Mouse (Mus musculus) spleen, embryonic (tissue): ENCODE measurements around the gene Pole.

Experiments used
- CTCF ChIA-PET: fragments of 350-600 bp; sonication (Branson Sonifier 250); formaldehyde crosslinking; loops from one replicate; lab custom pipeline; 2022; lab: Charles Lee

The Pole gene

DNA sequence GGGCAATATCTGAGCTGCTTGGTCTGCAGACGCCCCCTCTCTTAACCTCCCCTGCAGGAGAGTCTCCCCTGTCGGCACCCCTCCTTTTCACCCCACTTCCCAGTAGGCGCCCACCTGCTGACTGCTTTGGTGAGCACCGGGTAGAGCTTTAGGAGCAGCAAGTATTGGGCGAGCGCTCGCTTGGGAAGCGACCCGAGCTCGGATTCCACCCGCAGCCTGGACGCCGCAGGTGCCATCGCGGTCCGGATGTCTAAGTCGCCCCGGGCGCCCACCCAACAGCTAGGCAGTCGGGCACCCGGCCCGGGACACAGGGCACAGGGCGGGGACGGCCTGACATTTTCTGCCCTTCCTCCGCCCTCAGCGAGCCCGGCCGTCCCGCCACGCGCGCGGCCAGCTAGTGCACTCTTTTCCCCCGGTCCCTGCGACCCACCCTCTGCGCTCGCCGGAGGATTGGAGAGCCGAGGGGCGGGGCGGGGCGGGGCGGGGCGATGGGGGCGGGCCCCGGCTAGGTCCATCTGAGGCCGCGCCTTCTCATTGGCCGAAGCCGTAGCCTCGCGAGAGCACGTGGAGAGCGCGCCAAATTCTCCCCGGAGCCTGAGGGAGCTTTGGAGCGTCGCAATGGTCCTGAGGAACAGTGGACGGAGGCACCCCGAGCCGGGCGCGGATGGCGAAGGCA, at the start of gene Pole, which contains the start of gene Pxmp2:
TSS of gene Pole (plus strand) at position 537 of the 676 bp plus-strand sequence.
TSS of gene Pxmp2 (minus strand) at position 417 of the 676 bp plus-strand sequence.
- CTCF ChIA-PET, result interaction anchor here (0.7 to 1.0 kb wide), 2 partner anchors 9 to 112 kb away, joined by 4 to 5 read pairs; no protein-coding TSS in a partner anchor

DNA sequence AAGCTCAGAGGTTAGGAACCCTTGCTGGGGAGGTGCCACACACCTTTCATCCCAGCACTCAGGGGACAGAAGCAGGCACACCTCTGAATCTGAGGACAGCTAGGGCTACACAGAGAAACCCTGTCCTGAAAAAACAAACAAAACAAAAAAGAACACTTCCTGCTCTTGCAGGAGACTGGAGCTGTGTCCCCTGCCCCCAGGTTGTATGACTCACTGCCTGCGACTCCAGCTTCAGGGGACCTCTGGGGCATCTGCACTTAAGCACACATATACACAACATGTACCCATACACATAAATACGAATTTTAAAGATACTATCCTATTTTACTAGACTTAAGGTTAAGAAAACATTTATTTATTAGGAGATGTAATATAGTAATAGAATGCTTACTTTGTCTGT, 42.0 kb upstream of the Pole start:
- CTCF ChIA-PET, result no interaction called here

- CTCF ChIA-PET, result no interaction called here
These were observed 19.2 kb upstream of the Pole start for GRCm38 (mm10) chr5:110266941-110267340.

GRCm38 (mm10) chr5:110269141-110270101, 16.7 kb upstream of the Pole start, which contains the start of gene Pgam5:
TSS of gene Pgam5 (minus strand) at chr5:110269913.
- CTCF ChIA-PET, result interaction anchor here (0.7 kb wide), 1 partner anchor 66 kb away, joined by 4 read pairs; no protein-coding TSS in a partner anchor

GRCm38 (mm10) chr5:110270242-110270641, 15.9 kb upstream of the Pole start:
- CTCF ChIA-PET, result interaction anchor here (0.7 kb wide), 1 partner anchor 66 kb away, joined by 3 read pairs; no protein-coding TSS in a partner anchor

GRCm38 (mm10) chr5:110274147-110274546, 12.0 kb upstream of the Pole start:
- CTCF ChIA-PET, result no interaction called here

GRCm38 (mm10) chr5:110274846-110275245, 11.3 kb upstream of the Pole start:
- CTCF ChIA-PET, result no interaction called here

- CTCF ChIA-PET, result no interaction called here
These were observed 9.7 kb upstream of the Pole start for GRCm38 (mm10) chr5:110276391-110276790.

DNA sequence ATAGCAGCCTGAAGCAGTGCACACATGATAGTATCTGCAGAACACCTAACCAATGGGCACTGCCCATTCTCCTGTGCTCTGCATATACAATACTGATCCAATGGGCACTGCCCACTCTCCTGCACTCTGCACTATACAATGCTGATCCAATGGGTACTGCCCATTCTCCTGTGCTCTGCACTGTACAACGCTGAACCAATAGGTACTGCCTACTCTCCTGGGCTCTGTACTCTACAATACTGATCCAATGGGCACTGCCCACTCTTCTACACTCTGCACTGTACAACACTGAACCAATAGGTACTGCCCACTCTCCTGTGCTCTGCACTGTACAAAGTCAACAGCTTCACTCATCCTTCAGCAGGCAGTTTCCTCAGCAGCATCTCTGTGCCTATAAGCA, 9.2 kb upstream of the Pole start:
- CTCF ChIA-PET, result no interaction called here

- CTCF ChIA-PET, result no interaction called here
These were observed 4.1 kb upstream of the Pole start for GRCm38 (mm10) chr5:110281984-110282383.

DNA sequence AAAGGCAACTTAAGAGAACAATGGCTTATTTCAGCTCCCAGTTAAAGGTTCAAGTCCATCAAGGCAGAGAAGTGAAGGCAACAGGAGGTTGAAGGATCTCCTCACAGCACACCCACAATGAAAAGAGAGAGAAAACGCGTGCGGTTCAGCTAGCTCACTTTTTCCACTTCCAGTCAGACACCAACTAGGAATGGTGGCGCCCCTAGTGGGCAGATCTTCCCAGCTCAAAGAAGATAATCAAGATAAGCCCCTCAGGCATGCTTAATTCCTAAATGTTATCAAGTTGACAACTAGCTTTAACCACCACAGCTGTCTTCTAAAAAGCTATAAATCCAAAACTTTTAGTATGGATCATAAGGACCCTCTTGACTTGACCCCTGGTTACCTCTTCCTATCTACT, 1.6 kb upstream of the Pole start:
- CTCF ChIA-PET, result interaction anchor here (0.6 kb wide), 1 partner anchor 591 kb away, joined by 6 read pairs; no protein-coding TSS in a partner anchor

DNA sequence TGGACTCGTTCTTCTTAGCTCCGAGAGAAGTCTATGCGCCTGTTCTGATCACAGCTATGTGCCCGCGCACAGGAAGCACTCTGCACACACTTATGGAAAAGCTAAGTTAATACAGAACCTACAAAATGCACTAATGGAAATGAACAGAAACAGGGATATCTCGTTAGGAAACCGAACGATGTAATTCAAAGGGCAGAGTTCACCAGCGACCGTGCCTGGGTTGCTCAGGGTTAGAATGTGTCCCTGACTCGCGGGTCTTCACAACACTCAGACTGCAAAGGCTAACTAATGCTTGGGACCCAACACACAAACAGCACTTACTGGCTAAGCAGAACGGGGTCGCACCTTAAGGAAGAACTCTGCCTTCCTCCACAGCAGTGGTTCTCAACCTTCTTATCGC, 950 bp upstream of the Pole start:
- CTCF ChIA-PET, result interaction anchor here (0.6 to 1.0 kb wide), 2 partner anchors 9 to 591 kb away, joined by 5 to 6 read pairs; no protein-coding TSS in a partner anchor

- CTCF ChIA-PET, result no interaction called here
These were observed 459 bp downstream of the Pole start for GRCm38 (mm10) chr5:110286446-110287083.

DNA sequence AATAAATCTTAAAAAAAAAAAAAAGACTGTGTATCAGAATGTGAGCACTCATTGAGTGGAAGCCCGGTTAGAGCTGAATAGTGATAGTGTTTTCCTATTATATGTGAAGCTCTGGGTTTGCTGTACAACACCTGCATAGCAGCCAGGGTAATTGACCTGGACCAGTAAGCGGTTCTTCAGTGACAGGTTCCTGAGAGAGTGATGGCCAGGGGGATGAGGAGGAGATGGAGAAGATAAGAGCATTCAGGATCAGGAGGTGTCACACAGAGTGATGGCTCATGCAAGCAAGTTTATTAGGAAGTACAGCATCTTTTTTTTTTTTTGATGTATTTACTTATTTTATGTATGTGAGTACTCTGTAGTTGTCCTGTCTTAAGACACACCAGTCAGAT, 974 bp downstream of the Pole start:
- CTCF ChIA-PET, result no interaction called here

GRCm38 (mm10) chr5:110291649-110292048, 5.5 kb downstream of the Pole start:
- CTCF ChIA-PET, result interaction anchor here (0.6 kb wide), 1 partner anchor 14 kb away, joined by 7 read pairs; no protein-coding TSS in a partner anchor

GRCm38 (mm10) chr5:110296637-110297036, 10.5 kb downstream of the Pole start:
- CTCF ChIA-PET, result no interaction called here

DNA sequence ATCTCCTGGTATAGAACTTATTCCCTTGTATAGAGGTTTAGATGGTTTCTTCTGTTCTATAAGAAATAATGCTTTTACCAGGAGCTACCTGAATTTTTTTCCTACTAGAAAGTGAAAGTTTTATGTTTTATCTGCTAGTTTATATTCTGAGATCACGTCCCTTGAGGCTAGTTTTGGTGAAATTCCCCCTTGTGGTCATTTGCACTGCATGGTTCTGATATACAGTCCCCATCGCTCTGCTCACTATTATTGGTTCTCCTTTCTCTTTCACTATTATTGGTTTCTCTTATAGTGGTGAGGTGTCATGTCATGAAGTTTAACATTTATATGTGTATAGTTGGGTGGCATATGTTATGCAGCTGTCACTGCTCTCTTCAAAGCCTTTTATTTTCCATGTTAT, 14.5 kb downstream of the Pole start:
- CTCF ChIA-PET, result no interaction called here

DNA sequence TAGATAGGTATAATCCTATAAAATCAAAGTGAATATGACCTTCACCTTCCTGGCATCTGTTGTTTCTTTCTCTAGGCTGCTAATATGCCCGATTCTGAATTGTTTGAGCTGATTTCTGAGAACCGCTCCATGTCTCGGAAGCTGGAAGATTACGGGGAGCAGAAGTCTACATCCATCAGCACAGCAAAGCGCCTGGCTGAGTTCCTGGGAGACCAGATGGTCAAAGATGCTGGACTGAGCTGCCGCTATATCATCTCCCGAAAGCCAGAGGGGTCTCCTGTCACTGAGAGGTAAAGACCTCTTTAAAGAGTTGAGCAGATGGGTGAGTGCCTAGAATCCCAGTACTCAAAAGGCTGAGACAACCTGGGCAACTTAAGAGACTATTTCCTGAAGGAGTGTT, 22.8 kb downstream of the Pole start:
- CTCF ChIA-PET, result no interaction called here

GRCm38 (mm10) chr5:110313127-110313526, 27.0 kb downstream of the Pole start:
- CTCF ChIA-PET, result no interaction called here

DNA sequence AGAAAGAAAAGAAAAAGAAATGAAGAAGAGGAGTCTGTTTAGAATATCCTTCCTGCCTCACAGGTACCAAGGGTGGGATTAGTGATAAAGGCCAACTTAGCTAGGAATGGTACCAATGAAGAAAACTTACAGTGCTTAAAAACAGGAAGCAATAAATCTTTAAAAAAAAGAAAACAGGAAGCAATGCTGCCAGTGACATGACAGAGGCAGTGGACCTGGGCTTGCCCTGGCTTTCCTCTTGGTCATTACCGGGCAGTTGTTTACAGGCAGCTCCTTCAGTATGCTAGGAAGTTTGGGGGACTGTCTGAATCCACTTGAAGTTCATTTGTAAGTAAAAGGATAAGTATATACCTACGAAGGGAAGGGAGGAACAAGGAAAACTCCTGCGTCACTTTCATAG, 44.4 kb downstream of the Pole start:
- CTCF ChIA-PET, result no interaction called here

GRCm38 (mm10) chr5:110338792-110339191, 52.7 kb downstream of the Pole start:
- CTCF ChIA-PET, result no interaction called here
